Mouse (Mus musculus): ENCODE results near the gene Arfgap2.

DNA sequence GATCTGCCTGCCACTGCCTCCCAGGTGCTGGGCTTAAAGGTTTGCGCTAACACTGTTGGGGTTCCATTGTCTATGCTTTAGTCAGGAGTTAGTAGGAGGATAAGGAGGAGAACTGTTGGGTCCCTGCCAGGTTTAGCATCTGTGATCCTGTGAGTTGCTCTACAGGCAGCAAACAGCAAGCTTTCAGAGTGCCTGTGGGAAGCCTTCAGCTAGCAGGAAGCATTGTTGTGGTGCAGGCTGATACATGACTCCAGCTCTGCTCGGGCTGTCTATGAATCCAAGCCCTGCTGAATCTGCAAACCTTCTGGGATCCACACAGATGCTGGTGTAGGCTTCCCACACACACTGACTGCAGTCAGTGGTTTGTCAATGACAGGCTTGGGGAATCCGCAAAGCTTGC, 21.4 kb upstream of the Arfgap2 start:
- no peak for TF ChIP-seq CTCF (IDR thresholded peaks at IDR 0.05; ENCODE audit: low read depth)
- no peak for TF ChIP-seq EP300 (IDR thresholded peaks at IDR 0.05; ENCODE audit: low read depth)
